Comparison of ENCODE assay signal across 10 mouse cellular contexts in the genomic region with DNA sequence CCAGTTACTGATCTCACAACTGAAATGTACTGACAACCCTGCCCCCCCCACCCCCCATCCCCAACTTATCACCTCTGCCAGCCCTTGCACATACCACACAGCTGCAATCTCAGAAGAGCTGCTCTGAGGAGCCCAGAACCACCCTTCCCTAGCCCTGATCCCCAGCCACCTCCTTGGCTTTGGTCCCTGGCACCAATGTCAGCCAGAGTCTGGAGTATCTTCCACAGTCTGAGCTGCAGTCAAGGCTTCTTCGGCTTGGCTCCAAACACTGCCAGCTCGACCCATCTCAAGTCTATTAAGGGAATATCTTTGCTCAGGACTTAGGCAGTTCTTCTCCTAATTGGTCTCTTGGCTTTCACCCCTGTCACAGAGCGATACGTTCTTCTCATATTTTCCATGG.
"Had no signal": no experiment of that assay in that cellular context is flagged by ENCODE, and none has a peak within 500 bp of the region (broad histone marks: within the 10 kb centered on the region; RNA-seq: fewer than 3 reads in every experiment).

No protein-coding gene starts in this region.

- H3K27me3 ChIP-seq: liver, embryonic 13.5 days had no signal

- DNase-seq: kidney, postnatal 14 days; kidney, postnatal 4 days; liver, embryonic 13.5 days; lung, adult 2 months; lung, postnatal 14 days; lung, postnatal 4 days; midbrain, embryonic 14.5 days; thymus, adult 18-20 months; thymus, postnatal 36 days had no signal

- H3K4me2 ChIP-seq: liver, embryonic 13.5 days; midbrain, embryonic 11.5 days had no signal

- H3K36me3 ChIP-seq: liver, embryonic 13.5 days had no signal

- H3K9me3 ChIP-seq: liver, embryonic 13.5 days had no signal

- H3K9ac ChIP-seq: liver, embryonic 13.5 days had no signal

- H3K27ac ChIP-seq: liver, embryonic 13.5 days had no signal

- H3K4me1 ChIP-seq: liver, embryonic 13.5 days had no signal

- H3K4me3 ChIP-seq: liver, embryonic 13.5 days had no signal
